Mouse (Mus musculus): Measurements from ENCODE around the gene Fbxl8.

The Fbxl8 gene

DNA sequence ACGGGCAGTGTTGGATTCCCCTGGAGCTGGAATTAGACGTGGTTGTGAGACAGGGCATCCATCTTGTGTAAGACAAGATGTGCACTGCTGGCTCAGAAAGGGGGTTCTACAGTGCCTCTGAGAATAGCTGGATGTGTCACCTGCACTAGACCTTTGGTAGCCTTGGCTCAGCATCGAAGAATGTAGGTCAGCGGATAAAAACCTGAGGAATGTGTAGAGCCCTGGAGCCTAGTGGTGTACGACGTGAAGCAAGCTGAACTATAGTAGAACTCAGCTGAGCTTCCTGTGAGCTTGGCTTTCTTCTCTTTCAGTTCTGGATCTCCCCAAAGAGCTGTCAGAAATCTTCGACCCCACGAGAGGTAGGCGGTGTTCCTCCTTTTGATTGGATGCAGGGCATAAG is 39.4 kb downstream of the Fbxl8 start:
- no peak for DNase-seq (ENCODE audit: low spot score)

DNA sequence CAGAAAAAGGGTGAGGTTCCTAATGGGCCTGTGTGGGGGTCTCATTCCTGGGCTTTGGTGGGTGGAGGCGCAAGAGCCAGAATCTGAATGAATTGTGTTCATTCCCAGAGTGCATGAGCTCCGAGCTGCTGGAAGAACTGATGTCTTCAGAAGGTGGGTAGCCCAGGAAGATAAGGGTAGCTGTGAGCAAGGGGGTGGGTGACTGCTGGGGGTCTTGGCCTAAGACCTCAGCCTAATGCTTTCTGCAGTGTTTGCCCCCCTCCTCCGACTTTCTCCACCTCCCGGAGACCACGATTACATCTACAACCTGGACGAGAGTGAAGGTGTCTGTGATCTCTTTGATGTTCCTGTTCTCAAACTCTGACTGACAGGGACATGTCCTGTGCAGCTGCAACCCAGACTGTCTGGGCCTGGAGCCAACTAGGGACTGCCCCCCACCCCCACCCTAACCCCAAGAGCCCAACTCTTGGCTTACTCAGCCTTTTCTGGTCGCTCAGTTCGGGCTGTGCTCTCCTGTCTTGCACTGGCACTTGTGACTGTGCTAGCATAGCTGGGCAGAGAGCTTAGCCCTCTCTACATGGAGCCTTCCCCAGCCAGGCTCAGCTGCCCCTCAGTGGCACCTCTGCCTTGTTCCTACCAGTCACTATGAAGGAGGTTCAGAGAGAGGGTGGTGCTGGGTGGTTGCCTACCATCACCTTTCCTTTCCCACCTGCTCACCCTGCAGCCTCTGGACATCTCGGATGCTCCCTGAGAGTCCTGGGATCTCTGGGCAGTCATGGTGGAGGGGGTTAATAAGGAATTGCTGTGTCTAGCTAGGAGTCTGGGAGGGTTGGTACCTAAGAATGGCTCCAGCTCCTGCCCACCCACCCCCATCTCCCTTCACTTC is 40.1 kb downstream of the Fbxl8 start:
- no peak for DNase-seq (ENCODE audit: low spot score)

DNA sequence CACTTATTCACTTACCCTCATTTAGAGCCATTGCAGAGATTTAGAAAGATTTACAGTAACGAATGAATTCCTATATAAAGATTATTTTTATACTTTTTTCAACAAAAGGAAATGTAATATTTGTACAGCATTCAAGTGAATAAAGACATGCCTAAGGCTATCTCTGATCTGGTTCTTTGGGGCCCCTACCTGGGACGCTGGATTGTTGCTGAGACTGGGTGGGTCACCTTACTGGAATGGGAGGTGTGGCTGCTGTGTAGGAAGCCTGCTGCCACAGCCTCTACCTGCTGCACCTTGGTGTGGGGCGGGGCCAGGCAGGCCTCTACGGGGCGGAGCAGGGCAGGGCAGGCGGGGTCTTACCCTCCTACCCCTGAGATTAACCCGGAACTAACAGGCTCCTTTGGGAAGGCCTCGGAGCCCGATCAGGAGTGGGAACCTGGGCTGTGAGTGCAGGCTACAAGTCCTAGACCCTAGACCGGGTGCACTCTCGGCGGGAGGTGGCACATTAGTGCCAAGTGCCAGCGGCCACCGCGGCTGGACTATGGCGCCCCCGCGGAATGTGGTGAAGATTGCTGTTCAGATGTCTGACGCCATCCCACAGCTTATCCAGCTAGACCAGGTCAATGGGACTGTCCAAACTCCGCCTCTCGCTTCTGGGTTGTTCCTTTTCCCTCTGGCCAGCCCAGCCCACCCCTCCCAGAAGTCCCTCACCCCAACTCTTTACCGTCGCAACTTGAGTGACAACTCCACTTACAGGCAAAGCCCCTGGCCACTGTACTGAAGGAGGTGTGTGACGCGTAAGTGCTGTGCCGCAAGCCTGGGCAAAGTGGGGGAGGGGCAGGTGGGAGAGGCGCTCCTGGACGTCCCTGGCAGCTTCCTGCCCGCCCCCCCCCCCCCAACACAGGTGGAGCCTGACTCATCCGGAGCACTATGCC is 41.0 kb downstream of the Fbxl8 start, which contains the start of gene Elmo3:
TSS of gene Elmo3 (plus strand) at position 391 of the 935 bp plus-strand sequence.
- DNase-seq (ENCODE audit: low spot score): no peak

DNA sequence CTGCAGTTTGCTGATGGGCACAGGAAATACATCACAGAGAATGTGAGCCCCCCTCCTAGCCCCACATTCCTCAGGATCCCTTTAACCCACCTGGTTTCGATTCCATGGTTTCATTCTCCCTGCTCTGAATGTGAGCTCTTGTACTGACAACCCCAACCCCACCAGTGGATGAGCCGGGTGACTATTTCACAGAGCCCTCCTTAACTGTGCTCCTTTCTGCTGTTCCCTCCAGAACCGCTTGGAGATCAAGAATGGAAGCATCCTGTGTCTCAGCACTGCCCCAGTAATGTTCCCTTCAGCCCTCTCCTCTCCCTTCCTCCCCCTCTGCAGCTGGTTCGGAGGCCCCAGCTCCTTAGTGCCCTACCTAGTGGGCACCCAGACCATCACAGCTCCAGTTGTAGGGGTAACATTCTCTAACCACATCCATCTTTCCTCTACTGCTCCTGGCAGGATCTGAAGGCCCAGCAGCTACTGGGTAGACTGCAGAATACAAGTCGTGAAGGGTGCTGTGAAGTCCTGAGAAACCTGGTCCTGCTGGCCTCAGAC is 41.8 kb downstream of the Fbxl8 start:
- DNase-seq (ENCODE audit: low spot score): no peak

DNA sequence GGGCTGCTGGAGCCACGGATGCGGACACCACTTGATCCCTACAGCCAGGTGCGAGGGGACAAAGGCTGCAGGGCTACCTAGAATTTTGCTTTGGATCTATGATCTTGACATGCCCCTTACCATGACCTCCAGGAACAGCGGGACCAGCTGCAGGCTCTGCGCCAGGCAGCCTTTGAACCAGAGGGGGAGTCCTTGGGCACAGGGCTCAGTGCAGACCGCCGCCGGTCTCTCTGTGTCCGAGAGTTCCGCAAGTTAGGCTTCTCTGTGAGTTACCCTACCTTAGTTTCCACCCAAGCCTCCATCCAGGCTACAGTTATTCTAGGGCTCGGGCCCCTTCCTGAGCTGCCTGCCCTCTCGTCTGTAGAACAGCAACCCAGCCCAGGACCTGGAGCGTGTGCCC is 43.2 kb downstream of the Fbxl8 start:
- no peak for DNase-seq (ENCODE audit: low spot score)

DNA sequence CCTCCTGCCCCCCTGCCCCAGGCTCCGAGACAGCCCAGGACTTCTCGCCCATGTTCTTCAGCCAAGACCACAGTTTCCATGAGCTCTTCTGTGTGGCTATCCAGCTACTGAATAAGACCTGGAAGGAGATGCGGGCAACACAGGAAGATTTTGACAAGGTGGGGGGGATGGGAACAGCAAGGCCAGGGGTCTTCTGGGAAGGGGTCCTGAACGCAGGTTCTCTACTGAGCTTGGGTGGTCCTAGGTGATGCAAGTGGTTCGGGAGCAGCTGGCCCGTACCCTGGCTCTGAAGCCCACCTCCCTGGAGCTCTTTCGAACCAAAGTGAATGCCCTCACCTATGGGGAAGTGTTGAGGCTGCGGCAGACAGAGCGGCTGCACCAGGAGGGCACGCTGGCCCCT is 44.0 kb downstream of the Fbxl8 start:
- DNase-seq (ENCODE audit: low spot score): no peak

DNA sequence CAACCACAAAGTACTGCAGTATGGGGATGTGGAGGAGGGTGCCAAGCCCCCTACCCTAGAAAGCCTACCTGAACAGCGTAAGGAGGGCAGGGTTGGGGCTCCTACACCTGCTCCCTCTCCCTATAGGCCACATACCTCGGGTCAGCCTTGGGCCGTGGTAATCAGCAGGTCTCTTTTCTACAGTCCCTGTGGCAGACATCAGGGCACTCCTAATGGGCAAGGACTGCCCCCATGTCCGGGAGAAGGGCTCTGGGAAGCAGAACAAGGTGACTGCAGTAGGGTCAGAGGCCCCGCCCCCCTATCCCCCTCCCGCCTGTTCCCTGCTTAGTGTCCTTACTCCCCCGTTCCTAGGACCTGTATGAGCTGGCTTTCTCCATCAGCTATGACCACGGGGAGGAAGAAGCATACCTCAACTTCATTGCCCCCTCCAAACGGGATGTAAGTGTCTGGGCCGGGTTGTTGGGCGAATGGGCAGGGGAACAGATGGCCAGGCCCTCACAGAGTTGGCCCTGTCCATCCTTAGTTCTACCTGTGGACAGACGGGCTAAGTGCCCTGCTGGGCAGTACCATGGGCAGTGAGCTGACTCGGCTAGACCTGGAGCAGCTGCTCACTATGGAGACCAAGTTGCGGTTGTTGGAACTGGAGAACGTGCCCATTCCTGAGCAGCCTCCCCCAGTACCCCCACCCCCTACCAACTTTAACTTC is 44.8 kb downstream of the Fbxl8 start:
- DNase-seq (ENCODE audit: low spot score): no peak

DNA sequence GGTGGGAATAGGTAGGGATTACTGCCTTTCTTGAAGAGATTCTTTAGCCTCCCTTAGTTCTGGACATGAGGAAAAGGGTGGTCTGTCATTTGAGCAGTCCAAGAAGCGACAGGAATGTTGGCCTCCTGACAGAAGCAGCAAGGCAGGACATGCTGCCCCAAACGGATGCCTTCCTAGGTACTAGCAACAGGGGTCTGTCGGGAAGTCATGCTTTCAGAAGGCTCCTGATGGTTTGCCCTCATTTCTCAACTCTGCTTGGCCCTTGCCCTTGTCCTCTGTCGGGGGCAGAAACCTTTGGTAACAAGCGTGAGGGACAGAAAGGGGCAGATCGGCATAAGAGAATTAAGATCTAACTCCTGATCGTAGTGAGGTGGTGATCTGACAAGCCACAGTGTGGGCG is 45.7 kb downstream of the Fbxl8 start:
- no peak for DNase-seq (ENCODE audit: low spot score)

DNA sequence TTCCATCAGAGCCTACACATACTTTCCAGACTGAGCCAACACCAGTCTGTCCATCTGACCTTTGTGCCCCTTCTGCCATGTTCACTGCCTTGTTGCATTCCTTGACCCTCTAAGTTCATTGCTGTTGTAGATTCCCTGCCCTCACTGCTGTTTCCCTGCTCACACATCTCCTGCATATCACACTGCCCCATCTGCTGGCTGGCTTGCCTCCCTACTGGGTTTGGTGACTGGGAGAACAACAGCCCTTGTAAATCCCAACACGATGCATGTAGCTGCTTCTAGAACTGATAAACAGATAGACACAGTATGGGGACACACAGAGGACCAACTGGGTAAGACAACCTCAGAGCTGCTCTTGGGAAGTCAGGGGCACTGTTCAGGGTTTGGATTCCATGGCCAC is 47.3 kb downstream of the Fbxl8 start:
- no peak for DNase-seq (ENCODE audit: low spot score)

DNA sequence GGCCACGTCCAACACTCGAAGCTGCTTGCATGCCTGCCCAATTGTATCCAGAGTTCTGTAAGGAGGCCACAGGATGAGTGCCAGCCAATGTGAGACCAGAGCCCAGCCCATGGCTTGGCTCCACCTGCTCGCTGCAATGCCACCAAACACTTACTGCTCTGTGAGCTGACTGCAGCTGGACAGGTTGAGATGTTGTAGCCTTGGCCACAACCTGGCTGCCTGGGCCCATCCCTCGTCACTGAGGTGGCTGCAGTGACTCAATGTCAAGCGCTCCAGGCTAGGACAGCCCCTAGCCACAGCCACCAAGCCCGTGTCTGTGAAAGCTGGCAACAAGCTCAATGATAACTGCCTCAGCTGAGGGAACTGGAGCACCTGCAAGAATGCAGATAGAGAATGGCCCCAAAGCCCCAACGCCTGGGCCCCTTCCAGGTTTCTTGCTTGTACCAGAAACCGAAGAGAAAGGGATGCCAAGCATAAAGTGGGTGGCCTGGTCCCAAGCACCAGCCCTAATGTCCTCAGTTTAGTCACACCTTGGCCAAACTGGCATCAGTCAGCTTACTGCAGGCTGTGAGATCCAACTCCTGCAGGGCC is 48.5 kb downstream of the Fbxl8 start:
- no peak for DNase-seq (ENCODE audit: low spot score)

DNA sequence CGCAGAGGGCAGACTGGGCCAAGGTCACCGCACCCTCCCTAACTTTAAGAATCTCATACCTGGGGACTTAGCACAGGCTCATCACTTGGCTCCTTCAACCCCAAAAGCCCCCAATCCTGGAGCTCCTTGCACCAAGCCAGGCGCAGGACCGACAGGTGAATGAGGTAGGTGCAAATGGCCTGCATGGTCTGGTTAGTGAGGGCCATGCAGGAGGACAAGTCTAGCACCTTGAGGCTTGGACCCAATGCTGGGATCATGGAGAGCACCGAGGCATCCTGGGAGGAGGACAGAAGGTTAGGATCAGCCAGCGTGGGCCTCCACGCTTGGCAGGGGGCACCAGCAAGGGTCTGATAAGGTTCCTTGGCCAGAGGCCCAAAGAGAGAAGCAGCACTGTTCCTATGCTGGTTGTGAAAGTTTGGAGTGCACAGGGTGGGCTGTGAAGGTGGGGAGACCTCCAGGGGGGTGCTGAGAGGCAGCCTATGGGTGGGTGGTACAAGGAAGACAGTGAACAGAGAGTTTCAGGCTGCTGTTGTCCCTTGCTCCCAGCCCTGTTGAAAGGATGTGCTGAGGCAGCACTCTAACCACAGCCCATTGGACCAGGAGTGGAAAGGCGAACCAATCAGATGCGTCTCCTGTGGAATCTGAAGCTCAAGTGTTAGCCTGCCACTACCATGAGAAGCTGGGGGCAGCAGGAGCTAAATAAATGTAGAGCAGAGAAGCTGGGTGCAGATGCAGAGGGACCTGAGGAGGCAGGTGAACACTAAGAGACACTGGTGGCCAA is 49.4 kb downstream of the Fbxl8 start:
- DNase-seq (ENCODE audit: low spot score): no peak

DNA sequence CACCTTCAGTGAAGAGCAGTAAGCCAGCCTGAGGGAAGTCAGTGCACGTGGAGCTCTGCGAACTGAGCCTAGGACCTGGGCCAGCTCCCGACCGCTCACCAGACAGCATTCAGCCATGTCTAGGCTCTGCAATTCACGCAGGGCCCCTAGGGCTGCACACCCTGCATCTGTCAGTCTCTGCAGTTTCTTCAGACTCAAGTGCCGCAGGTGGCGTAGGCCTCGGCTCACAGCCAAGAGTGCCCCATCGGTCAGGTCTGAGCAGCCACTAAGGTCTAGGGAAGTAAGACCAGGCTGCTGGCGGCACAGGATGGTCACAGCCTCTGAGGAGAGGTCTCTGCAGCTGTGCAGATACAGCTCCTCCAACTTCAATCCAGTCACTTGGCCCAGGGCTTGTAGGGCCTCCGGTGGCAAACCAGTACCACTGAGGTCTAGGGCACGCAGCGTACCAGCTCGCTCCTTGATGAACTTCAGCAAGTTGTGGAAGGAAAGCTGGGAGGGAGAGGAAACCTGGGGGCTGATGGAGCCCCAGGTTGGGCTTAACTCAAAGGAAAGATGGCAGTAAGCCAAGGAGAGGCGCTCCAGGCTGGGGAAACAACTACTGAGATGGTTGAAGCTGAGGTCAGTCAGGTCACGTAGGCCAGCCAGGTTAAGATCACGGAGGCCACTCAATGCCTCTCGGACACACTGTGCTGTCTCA is 50.8 kb downstream of the Fbxl8 start:
- no peak for DNase-seq (ENCODE audit: low spot score)

DNA sequence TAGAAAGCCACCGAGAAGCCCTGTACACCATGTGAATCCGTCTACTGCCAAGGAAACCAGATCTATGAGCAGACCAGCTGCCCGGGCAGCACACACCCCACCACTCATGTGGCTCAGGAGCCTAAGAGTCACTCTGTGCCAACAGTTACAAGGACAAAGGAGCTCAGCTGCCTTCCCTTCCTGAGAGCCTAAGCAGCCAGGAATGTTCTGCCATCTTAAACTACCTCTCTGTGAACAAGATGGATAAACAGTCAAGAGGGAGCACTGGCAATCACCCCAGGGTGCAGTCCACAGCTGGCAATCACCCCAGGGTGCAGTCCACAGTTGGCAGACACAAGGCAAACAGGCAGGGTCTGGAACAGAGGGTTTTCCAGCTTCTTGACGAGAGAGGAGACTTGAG is 53.5 kb downstream of the Fbxl8 start:
- DNase-seq (ENCODE audit: low spot score): no peak

DNA sequence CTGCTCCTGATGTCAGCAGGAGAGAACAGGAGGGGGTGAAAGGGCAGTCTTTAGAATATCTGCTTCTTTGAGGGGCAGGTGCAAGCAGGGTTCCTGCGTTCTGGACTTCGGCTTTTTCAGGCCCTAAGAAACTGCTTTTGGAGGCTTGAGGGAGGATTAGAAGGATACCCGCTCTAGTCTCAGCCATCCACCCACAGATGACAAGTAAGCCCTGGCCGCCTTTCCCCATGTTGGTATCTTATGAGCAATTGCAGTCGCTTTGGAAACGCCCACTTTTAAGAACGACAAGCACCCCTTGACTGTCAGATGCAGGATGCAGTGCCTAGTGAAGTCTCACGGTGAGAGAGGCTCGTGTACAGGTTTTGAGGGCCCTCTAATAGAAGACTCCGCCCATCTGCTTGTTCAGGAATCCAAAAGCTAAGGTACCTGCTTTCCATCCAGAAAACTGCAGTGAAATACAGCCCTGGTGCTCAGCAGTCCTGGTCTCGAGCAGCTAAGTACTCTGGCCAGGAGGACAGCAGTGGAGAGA is 54.3 kb downstream of the Fbxl8 start:
- no peak for DNase-seq (ENCODE audit: low spot score)

Data from c-Kit-positive CD71-positive TER-119-positive erythroid progenitor cells, embryonic 14.5 days (primary cell).